Mouse (Mus musculus) stomach, embryonic 16.5 days (tissue): ENCODE data around the gene Ccdc77. TPM values are rescaled to one million over a fixed set of nuclear protein-coding genes. Genes with fewer than 3 reads are reported as not detected.

Experiments used
- ATAC-seq: fragments of 200-750 bp; cut with Nextera tagmentation; 2 replicates; pipeline ENCODE4 v1.8.0; 2017; ENCODE audit warnings: moderate number of reproducible peaks, moderate TSS enrichment; ENCODE audit not compliant: insufficient read depth, low FRiP score
- H3K27ac ChIP-seq: fragments of 300-500 bp; sonication (generic); 2 replicates; pipeline ENCODE4 v1.5.1; 2014; ENCODE audit warnings: low read length
- H3K27me3 ChIP-seq: fragments of 300-500 bp; sonication (generic); 2 replicates; pipeline ENCODE4 v1.6.1; 2014; ENCODE audit warnings: low read length, control low read depth, mixed read lengths; ENCODE audit not compliant: control insufficient read depth, insufficient read depth
- H3K36me3 ChIP-seq: fragments of 300-500 bp; sonication (generic); 2 replicates; pipeline ENCODE4 v1.6.1; 2014; ENCODE audit warnings: low read length; ENCODE audit not compliant: control insufficient read depth, insufficient read depth
- H3K4me1 ChIP-seq: fragments of 300-500 bp; sonication (generic); 2 replicates; pipeline ENCODE4 v1.6.1; 2014; ENCODE audit warnings: low read length, control low read depth, mixed read lengths; ENCODE audit not compliant: control insufficient read depth, insufficient read depth
- H3K4me2 ChIP-seq: fragments of 300-500 bp; sonication (generic); 2 replicates; pipeline ENCODE4 v1.6.1; 2014; ENCODE audit warnings: low read depth, low read length, mixed read lengths
- H3K4me3 ChIP-seq: fragments of 300-500 bp; sonication (generic); replicated peaks from 2 replicates; pipeline ENCODE4 v1.5.1; 2014; ENCODE audit warnings: mild to moderate bottlenecking, low read length
- H3K9ac ChIP-seq: fragments of 300-500 bp; sonication (generic); 2 replicates; pipeline ENCODE4 v1.6.1; 2014; ENCODE audit warnings: low read length
- H3K9me3 ChIP-seq: fragments of 300-500 bp; sonication (generic); replicated peaks from 2 replicates; pipeline ENCODE4 v1.6.1; 2016; ENCODE audit warnings: low read length, control low read depth; ENCODE audit not compliant: control insufficient read depth
- WGBS: fragments of 180-500 bp; shearing (Covaris S2); extraction: QIAGEN DNeasy Blood & Tissue Kit; methylation state at CpG from one replicate; pipeline ENCODE4 v1.1.7; 2014; 5-methylcytosine and 5-hydroxymethylcytosine counted together
- polyA plus RNA-seq: library from polyadenylated mRNA; unstranded; fragments of >200 nt; fragmentation: Nextera tagmentation; extraction: Ambion mirVana; gene quantifications from 2 replicates; pipeline ENCODE4 v1.2.1, GENCODE M21; 2015

The Ccdc77 gene
- polyA plus RNA-seq, 1 experiment from 2014 or later, result 19.3 TPM

GRCm38 (mm10) chr6:120274887-120275286 is 89.3 kb downstream of the Ccdc77 start:
- 49% methylated on average over 4 of the region's 4 CpGs for WGBS
- Histone ChIP-seq H3K9ac (no peak overlapping the region), H3K36me3 (no peaks in the 10 kb centered on the region), H3K27ac (no peak overlapping the region), H3K9me3 (no peaks in the 10 kb centered on the region), H3K27me3 (no peaks in the 10 kb centered on the region), H3K4me1 (0 out of 2 replicates have a peak, but pooled peaks cover 2% of the 10 kb centered on the region), H3K4me3 (no peak overlapping the region), H3K4me2 (no peak overlapping the region)
- peak; percentile 10; the same call in 1 of the 2 replicates for ATAC-seq

Other genes with a start within 250 kb of the Ccdc77 start
- not detected in 2 replicates for gene D330020A13Rik, start 70.0 kb downstream of the Ccdc77 start, polyA plus RNA-seq
- 0.68 and 0.77 TPM in 2 replicates for gene B4galnt3, start 69.8 kb downstream of the Ccdc77 start, polyA plus RNA-seq
- gene Kdm5a, start 250 bp downstream of the Ccdc77 start, polyA plus RNA-seq, result 37.5 and 39.4 TPM in 2 replicates
- gene Il17ra, start 98.9 kb upstream of the Ccdc77 start, polyA plus RNA-seq, result 7.7 and 8.5 TPM in 2 replicates
- 0.04 and 0.09 TPM in 2 replicates for gene Tmem121b, start 129.4 kb upstream of the Ccdc77 start, polyA plus RNA-seq
- 15.9 and 16.1 TPM in 2 replicates for gene Hdhd5, start 166.9 kb upstream of the Ccdc77 start, polyA plus RNA-seq